Mouse (Mus musculus) neural tube, embryonic 15.5 days (tissue): Measurements from ENCODE around the gene Adra2a. TPM values are rescaled to one million over a fixed set of nuclear protein-coding genes. Genes with fewer than 3 reads are reported as not detected.

Experiments used
- ATAC-seq: fragments of 200-750 bp; cut with Nextera tagmentation; 2 replicates; pipeline ENCODE4 v1.8.0; 2017; ENCODE audit warnings: mild to moderate bottlenecking, moderate TSS enrichment, moderate library complexity; ENCODE audit not compliant: low FRiP score
- H3K27ac ChIP-seq: fragments of 300-500 bp; sonication (generic); replicated peaks from 2 replicates; pipeline ENCODE4 v1.5.1; 2015; ENCODE audit warnings: mild to moderate bottlenecking, inconsistent platforms
- H3K27me3 ChIP-seq: fragments of 300-500 bp; sonication (generic); replicated peaks from 2 replicates; pipeline ENCODE4 v1.6.1; 2015; ENCODE audit warnings: inconsistent platforms
- H3K36me3 ChIP-seq: fragments of 300-500 bp; sonication (generic); 2 replicates; pipeline ENCODE4 v1.6.1; 2015; ENCODE audit warnings: inconsistent platforms
- H3K4me1 ChIP-seq: fragments of 300-500 bp; sonication (generic); 2 replicates; pipeline ENCODE4 v1.6.1; 2015; ENCODE audit warnings: inconsistent platforms
- H3K4me2 ChIP-seq: fragments of 300-500 bp; sonication (generic); 2 replicates; pipeline ENCODE4 v1.6.1; 2015; ENCODE audit warnings: inconsistent platforms, mild to moderate bottlenecking, moderate library complexity
- H3K4me3 ChIP-seq: fragments of 300-500 bp; sonication (generic); replicated peaks from 2 replicates; pipeline ENCODE4 v1.5.1; 2015; ENCODE audit warnings: mild to moderate bottlenecking, inconsistent platforms
- H3K9ac ChIP-seq: fragments of 300-500 bp; sonication (generic); replicated peaks from 2 replicates; pipeline ENCODE4 v1.6.1; 2015; ENCODE audit warnings: mild to moderate bottlenecking, inconsistent platforms
- H3K9me3 ChIP-seq: fragments of 300-500 bp; sonication (generic); replicated peaks from 2 replicates; pipeline ENCODE4 v1.6.1; 2016; ENCODE audit warnings: inconsistent platforms
- WGBS: fragments of 180-500 bp; shearing (Covaris S2); methylation state at CpG from one replicate; pipeline ENCODE4 v1.1.7; 2015; ENCODE audit warnings: mixed read lengths; 5-methylcytosine and 5-hydroxymethylcytosine counted together
- polyA plus RNA-seq: library from polyadenylated mRNA; unstranded; fragments of >200 nt; fragmentation: Nextera tagmentation; extraction: Ambion mirVana; gene quantifications from 2 replicates; pipeline ENCODE4 v1.2.1, GENCODE M21; 2015

The Adra2a gene
- polyA plus RNA-seq, 1 experiment from 2014 or later = 4.6 TPM

DNA sequence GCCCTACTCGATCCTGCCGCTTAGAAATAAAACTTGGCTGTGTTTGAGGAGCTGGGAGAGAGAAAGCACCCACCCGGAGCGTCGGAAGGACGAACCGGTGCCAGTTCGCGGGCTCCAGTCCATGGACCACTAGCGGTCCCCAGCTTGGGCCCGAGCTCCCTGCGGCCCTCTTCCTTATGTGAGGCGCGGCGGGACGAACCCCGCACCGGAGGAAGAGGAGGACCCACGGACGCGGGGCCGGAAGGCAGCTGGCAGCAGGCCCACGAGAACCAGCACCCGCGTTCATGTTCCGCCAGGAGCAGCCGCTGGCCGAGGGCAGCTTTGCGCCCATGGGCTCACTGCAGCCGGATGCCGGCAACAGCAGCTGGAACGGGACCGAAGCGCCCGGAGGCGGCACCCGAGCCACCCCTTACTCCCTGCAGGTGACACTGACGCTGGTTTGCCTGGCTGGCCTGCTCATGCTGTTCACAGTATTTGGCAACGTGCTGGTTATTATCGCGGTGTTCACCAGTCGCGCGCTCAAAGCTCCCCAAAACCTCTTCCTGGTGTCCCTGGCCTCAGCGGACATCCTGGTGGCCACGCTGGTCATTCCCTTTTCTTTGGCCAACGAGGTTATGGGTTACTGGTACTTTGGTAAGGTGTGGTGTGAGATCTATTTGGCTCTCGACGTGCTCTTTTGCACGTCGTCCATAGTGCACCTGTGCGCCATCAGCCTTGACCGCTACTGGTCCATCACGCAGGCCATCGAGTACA is 2.2 kb downstream of the Adra2a start:
- ATAC-seq = no peak
- Histone ChIP-seq H3K27ac (peak overlapping the region; percentile 86), H3K9ac (peak overlapping the region; percentile 81), H3K36me3 (no peaks in the 10 kb centered on the region), H3K4me3 (peak overlapping the region; percentile 70), H3K27me3 (peaks cover 20% of the 10 kb centered on the region), H3K4me1 (peaks cover 48% of the 10 kb centered on the region), H3K4me2 (peak overlapping the region; percentile 100), H3K9me3 (no peaks in the 10 kb centered on the region)
- WGBS = 2% methylated on average over 55 of the region's 55 CpGs

DNA sequence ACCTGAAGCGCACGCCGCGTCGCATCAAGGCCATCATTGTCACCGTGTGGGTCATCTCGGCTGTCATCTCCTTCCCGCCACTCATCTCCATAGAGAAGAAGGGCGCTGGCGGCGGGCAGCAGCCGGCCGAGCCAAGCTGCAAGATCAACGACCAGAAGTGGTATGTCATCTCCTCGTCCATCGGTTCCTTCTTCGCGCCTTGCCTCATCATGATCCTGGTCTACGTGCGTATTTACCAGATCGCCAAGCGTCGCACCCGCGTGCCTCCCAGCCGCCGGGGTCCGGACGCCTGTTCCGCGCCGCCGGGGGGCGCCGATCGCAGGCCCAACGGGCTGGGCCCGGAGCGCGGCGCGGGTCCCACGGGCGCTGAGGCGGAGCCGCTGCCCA is 2.7 kb downstream of the Adra2a start:
- H3K9ac ChIP-seq = peak overlapping the region; percentile 81
- peaks cover 20% of the 10 kb centered on the region for H3K27me3 ChIP-seq
- peak overlapping the region; percentile 100 for H3K4me2 ChIP-seq
- H3K27ac ChIP-seq = no peak overlapping the region
- no peaks in the 10 kb centered on the region for H3K9me3 ChIP-seq
- H3K36me3 ChIP-seq = no peaks in the 10 kb centered on the region
- peak overlapping the region; percentile 70 for H3K4me3 ChIP-seq
- no peak for ATAC-seq
- WGBS = 1% methylated on average over 46 of the region's 46 CpGs
- H3K4me1 ChIP-seq = peaks cover 48% of the 10 kb centered on the region

DNA sequence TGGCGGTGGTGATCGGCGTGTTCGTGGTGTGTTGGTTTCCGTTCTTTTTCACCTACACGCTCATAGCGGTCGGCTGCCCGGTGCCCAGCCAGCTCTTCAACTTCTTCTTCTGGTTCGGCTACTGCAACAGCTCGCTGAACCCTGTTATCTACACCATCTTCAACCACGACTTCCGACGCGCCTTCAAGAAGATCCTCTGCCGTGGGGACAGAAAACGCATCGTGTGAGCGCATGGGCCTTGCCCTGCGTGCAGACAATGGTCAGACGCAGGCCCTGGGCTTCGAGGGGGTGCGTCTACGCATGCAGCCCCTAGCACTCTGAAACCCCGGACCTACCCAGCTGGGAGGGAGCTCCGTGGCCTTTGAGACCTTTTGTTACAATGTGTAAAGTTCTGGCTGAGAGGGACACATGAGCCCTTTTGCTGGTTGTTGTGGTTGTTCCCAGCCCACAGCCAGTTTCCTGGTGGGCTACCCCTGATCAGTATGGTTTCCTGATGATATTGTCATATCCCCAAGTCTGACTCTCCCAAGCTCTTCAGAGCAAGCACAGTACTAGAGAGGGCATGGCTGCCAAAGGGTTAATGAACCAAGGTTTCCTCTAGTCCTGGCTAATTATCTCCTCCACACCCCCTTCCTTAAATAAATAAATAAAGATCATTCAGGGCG is 3.6 kb downstream of the Adra2a start:
- 2% methylated on average over 27 of the region's 27 CpGs for WGBS
- peak overlapping the region; percentile 100 for H3K4me2 ChIP-seq
- H3K9ac ChIP-seq = peak overlapping the region; percentile 81; the same call in 1 of the 2 replicates
- H3K4me1 ChIP-seq = peaks cover 48% of the 10 kb centered on the region
- peak overlapping the region; percentile 70 for H3K4me3 ChIP-seq
- no peak overlapping the region for H3K27ac ChIP-seq
- H3K36me3 ChIP-seq = no peaks in the 10 kb centered on the region
- peaks cover 20% of the 10 kb centered on the region for H3K27me3 ChIP-seq
- no peak for ATAC-seq
- no peaks in the 10 kb centered on the region for H3K9me3 ChIP-seq

DNA sequence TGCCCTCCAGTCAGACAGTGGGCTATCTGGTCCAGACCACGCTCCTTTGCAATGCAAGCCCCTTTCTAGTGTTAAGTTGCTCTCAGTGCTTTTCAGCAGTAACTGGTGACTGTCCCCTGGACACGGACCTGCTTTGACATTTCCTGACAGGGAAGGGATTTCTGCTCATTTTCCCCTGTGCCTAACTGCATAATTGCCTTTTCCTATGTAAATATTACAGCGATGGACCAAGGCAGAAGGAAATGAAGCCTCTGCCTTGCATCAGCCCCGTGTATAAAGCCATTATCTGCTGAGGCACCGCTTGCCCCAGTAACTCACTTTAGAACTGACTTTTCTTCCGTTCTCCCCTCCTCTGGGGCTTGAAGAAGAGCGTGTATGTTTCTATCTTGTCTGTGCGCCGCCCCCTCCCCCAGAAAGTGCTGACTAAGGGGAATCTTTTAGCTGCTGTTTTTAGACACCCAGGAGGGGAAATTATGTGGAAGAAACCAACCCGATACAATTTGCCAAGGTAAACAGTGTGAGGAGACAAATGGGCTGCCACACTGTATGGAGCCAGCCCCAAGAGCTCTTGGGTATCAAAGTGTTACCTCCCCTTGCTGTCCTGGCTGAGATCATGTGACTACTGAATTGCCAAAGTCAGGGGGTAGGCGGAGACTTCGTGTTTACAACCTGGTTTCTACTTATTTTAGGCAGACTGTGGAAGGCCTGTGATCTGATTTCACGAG is 4.4 kb downstream of the Adra2a start:
- Histone ChIP-seq H3K4me3 (peak overlapping the region; percentile 70), H3K36me3 (no peaks in the 10 kb centered on the region), H3K9me3 (no peaks in the 10 kb centered on the region), H3K4me2 (peak overlapping the region; percentile 100), H3K9ac (no peak overlapping the region), H3K27ac (no peak overlapping the region), H3K4me1 (peaks cover 48% of the 10 kb centered on the region), H3K27me3 (peaks cover 22% of the 10 kb centered on the region)
- ATAC-seq = no peak
- WGBS = 8% methylated on average over 13 of the region's 13 CpGs

DNA sequence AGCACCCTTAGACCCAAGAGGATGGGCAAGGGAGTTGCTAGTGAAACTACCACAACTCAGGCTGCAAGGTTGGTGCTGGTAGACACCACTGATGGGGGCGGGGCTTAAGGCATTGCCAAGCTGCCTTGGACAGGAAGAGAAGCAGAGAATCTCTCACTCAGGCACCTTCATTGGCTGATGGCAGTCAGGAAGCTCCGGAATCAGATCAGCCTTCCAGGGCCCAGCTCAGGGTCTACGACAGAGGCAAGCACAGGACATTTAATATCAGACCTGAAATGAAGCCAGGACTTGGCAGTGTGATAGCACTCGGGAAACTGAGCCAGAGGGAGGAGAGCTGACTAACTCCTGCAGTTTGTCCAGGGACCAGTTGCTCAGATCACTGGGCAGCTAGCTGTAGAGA is 7.7 kb downstream of the Adra2a start:
- H3K9ac ChIP-seq = no peak overlapping the region
- no peak for ATAC-seq
- H3K4me1 ChIP-seq = peaks cover 28% of the 10 kb centered on the region
- H3K36me3 ChIP-seq = no peaks in the 10 kb centered on the region
- no peak overlapping the region for H3K4me3 ChIP-seq
- no peak overlapping the region for H3K27ac ChIP-seq
- no peaks in the 10 kb centered on the region for H3K9me3 ChIP-seq
- peaks cover 23% of the 10 kb centered on the region for H3K27me3 ChIP-seq
- WGBS = 76% methylated on average over 4 of the region's 4 CpGs
- no peak overlapping the region for H3K4me2 ChIP-seq

DNA sequence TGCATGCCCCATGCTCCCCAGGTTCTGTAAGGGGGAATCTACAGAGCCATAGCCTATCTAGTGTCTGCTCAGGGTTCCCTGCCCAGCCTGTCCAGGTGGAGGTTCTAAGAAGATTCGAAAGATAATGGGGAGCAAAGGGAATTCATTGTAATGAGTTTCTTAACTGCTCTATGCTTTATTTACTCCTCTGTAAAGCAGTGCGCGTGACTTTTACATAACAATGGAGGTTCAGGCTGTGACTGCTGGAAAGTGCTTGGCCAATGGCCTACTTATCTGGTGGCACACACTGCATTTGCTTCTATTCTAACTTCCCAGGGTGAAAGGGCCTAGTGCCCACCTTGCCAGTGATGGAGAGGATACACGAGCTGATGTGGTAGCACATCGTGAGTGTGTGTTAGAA is 11.9 kb downstream of the Adra2a start:
- H3K36me3 ChIP-seq = no peaks in the 10 kb centered on the region
- ATAC-seq = no peak
- no peak overlapping the region for H3K4me2 ChIP-seq
- H3K4me3 ChIP-seq = no peak overlapping the region
- no peak overlapping the region for H3K27ac ChIP-seq
- peaks cover 3% of the 10 kb centered on the region; the same call in 1 of the 2 replicates for H3K27me3 ChIP-seq
- no peaks in the 10 kb centered on the region for H3K4me1 ChIP-seq
- WGBS = 33% methylated on average over 5 of the region's 5 CpGs
- no peak overlapping the region for H3K9ac ChIP-seq
- no peaks in the 10 kb centered on the region for H3K9me3 ChIP-seq

DNA sequence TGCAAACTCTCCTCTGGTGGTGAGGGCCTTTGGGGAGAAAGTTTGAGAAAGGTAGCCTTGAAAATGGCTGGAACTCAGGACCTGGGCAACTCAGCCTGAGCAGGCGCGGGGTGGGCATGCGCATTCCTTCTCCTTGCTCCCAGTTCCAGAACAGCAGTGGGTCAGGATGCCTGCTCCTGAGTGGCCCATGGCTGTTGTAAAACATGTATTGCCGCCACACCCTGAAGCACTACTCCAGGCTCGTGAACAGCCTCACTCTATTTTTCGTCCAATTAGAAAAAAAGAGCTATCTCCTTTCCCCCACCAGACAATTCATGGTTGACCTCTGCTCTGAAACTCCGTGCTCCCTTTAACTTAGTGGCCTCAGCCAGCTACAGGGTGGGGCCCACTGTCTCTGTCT is 24.5 kb downstream of the Adra2a start:
- Histone ChIP-seq H3K27ac (no peak overlapping the region), H3K4me3 (no peak overlapping the region), H3K9ac (no peak overlapping the region), H3K4me2 (no peak overlapping the region), H3K36me3 (no peaks in the 10 kb centered on the region), H3K4me1 (no peaks in the 10 kb centered on the region), H3K9me3 (no peaks in the 10 kb centered on the region), H3K27me3 (no peaks in the 10 kb centered on the region)
- WGBS = 84% methylated on average over 7 of the region's 7 CpGs
- no peak for ATAC-seq

DNA sequence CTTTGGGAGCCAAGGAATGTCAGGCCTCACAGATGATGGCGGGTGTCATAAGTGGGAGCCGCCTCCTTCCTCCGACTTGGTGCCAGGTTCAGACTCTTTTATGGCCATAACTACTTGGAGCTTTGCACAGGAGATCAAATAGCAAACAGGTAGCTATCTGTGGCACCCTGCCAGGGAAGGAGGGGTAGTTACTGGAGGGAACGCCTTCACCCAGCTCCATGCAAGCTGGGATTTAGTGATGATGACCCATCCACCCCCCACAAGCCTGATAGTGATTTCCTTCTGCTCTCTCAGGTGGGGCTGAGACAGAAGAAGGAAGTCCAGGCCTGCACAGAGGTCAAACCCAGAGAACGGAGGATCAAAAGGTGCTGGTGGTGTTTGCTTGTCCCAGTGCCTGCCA is 26.6 kb downstream of the Adra2a start:
- Histone ChIP-seq H3K9ac (no peak overlapping the region), H3K27me3 (no peaks in the 10 kb centered on the region), H3K9me3 (no peaks in the 10 kb centered on the region), H3K4me1 (no peaks in the 10 kb centered on the region), H3K36me3 (no peaks in the 10 kb centered on the region), H3K27ac (no peak overlapping the region), H3K4me3 (no peak overlapping the region), H3K4me2 (no peak overlapping the region)
- WGBS = 90% methylated on average over 5 of the region's 5 CpGs
- no peak for ATAC-seq

DNA sequence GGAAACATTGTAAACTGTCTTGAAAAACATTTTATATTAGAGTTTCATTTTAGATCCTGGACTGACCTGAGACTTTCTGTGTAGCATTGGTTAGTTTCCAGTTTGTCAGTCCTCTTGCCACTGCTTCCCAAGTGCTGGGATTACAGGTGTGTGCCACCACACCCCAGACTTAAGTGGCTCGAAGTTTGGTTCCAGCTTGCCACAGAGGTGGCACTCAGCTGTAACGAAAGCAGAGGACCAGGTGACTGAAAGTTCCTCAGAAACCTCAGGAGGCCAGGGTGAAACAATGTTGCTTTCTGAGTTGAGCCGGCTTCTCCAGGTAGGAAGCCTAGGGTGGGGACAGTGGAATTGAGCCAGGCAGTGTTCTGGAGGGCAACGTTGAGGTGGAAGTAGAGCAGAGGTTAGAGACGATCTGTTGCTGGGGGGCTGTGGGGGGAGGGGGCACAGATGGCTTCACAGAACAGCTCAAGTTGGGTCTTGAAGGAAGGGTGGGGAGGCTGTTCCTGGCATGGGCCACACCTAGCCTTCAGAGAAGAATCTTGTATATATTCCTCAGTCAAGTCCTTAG is 28.4 kb downstream of the Adra2a start:
- no peak overlapping the region for H3K9ac ChIP-seq
- ATAC-seq = no peak
- no peaks in the 10 kb centered on the region for H3K27me3 ChIP-seq
- no peak overlapping the region for H3K4me2 ChIP-seq
- no peaks in the 10 kb centered on the region for H3K9me3 ChIP-seq
- H3K4me3 ChIP-seq = no peak overlapping the region
- H3K27ac ChIP-seq = no peak overlapping the region
- no peaks in the 10 kb centered on the region for H3K36me3 ChIP-seq
- no peaks in the 10 kb centered on the region for H3K4me1 ChIP-seq
- 87% methylated on average over 5 of the region's 5 CpGs for WGBS

DNA sequence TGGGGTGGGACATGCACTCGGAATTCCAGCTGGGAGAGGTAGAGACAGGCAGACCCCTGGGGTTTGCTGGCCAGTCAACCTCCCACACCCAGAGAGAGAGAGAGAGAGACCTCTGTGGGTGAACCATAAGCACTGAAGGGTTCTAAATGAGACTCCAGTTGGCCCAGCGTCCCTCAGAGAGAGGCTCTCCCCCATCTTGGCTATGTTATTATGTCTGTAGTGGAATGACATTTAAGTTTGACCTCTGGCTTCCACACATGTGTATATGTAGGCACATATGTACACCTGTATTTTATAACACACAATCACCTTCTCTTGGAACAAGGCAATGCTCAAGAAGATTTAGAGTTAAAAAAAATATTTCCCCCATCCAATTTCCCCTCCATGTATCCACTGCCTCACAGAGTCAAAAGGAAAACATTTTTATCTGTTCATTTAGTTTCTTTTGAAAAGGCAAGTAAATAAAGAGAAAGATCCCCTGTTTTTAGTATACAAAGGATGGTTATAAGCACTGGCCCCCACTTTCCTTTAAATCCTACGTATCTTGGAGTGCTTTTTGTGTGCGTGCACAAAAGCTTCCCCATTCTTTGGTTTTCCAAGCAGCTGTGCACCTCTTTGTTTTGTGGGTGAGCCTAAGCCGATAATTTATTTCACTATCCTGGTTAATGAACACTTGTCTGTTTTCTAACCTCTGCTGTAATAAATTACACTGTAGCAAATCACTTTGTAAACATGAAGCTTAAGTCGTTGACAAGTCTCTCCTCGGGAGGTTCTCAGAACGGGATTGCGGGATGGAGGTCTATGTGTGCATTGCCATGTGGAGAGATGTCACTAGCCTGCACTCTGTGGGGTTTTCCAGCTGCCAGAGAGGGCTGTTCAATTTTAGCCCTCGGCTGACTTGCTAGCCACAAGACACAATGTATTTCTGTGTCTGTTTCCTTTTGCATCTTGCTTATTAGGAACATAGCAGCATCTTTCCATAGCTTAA is 32.7 kb downstream of the Adra2a start:
- Histone ChIP-seq H3K9me3 (no peaks in the 10 kb centered on the region), H3K4me1 (no peaks in the 10 kb centered on the region), H3K27me3 (no peaks in the 10 kb centered on the region), H3K9ac (no peak overlapping the region), H3K4me3 (no peak overlapping the region), H3K36me3 (no peaks in the 10 kb centered on the region), H3K27ac (no peak overlapping the region), H3K4me2 (no peak overlapping the region)
- WGBS = 10% methylated on average over 10 of the region's 10 CpGs
- no peak for ATAC-seq

DNA sequence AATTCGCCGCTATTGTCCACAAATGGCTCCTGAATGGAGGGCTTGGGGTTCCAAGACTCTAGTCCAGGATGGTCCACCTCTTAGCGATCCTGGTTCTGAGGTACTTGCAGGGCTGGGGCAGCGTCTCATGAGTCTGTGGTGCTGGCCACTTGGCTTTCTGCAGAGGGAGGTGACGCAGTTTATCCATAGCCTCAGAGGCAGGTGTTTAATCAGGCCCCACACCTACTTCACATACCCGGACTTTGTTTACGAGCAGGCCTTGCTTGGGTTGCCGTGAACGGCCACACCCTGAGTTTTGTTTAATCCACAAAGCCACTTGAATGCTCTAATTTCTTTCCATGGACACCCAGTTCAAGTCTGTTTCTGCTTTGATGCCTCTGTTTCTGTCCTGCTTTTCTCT is 37.4 kb downstream of the Adra2a start:
- no peak for ATAC-seq
- 88% methylated on average over 9 of the region's 9 CpGs for WGBS
- Histone ChIP-seq H3K9me3 (no peaks in the 10 kb centered on the region), H3K4me3 (no peak overlapping the region), H3K36me3 (no peaks in the 10 kb centered on the region), H3K4me2 (no peak overlapping the region), H3K9ac (no peak overlapping the region), H3K4me1 (no peaks in the 10 kb centered on the region), H3K27me3 (no peaks in the 10 kb centered on the region), H3K27ac (no peak overlapping the region)
